8 mouse cellular contexts compared by ENCODE assay signal in genomic region chr3:97767771-97768762, GRCm38 (mm10).
DNase-seq lines count a peak whose midpoint lies in the region; ATAC-seq and TF ChIP-seq lines count a peak whose summit lies in the region.

No protein-coding gene starts in this region.

- intact Hi-C loops in heart, adult 2 months (cut with DNase I): loop anchor here (2.0 to 5.0 kb wide), 4 partner anchors 87 to 156 kb away; partner anchors contain the start of genes Chd1l and Prkab2

- H3K27ac ChIP-seq in embryonic facial prominence, embryonic 14.5 days (replicated peaks; ENCODE audit: low read depth, low read length): peak overlapping the region; percentile 89
- peak overlapping the region; percentile 89 for H3K27ac ChIP-seq in heart, adult 2 months
- peak overlapping the region; percentile 83 for H3K27ac ChIP-seq in limb, embryonic 13.5 days
- H3K27ac ChIP-seq in midbrain, embryonic 16.5 days (ENCODE audit: low read length): peak overlapping the region; percentile 97

- 4% methylated on average over 31 of the region's 47 CpGs for WGBS in embryonic facial prominence, embryonic 14.5 days
- 2% methylated on average over 47 of the region's 47 CpGs for WGBS in heart, adult 2 months
- 3% methylated on average over 47 of the region's 47 CpGs for WGBS in limb, embryonic 13.5 days
- 3% methylated on average over 46 of the region's 47 CpGs for WGBS in midbrain, embryonic 16.5 days

- peak; percentile 98 for ATAC-seq in embryonic facial prominence, embryonic 14.5 days (ENCODE audit: low read depth)
- peak; percentile 97 for ATAC-seq in limb, embryonic 13.5 days (ENCODE audit: low FRiP score, low read depth)
- peak; percentile 98 for ATAC-seq in midbrain, embryonic 16.5 days

- DNase-seq in 3134 (ENCODE audit: extremely low read depth, insufficient read length, low spot score): peak; percentile 95
- peak; percentile 95 to 96 for DNase-seq in adrenal gland, postnatal 36 days
- peak; percentile 99 for DNase-seq in embryonic facial prominence, embryonic 14.5 days (ENCODE audit: low spot score)
- peak; percentile 95 to 97 for DNase-seq in heart, adult 2 months
- DNase-seq in kidney, adult 8-10 months: peak; percentile 96 to 97
- peak; percentile 61 to 83 for DNase-seq in spleen, postnatal 10 days (ENCODE audit: low spot score in 2 of 2)

- no peaks in the 10 kb centered on the region for H3K36me3 ChIP-seq in embryonic facial prominence, embryonic 14.5 days (ENCODE audit: control insufficient read depth, insufficient read depth, low read length)
- H3K36me3 ChIP-seq in heart, adult 2 months (ENCODE audit: control insufficient read depth, insufficient read depth, low read length): peaks cover 37% of the 10 kb centered on the region
- no peaks in the 10 kb centered on the region for H3K36me3 ChIP-seq in limb, embryonic 13.5 days
- H3K36me3 ChIP-seq in midbrain, embryonic 16.5 days (ENCODE audit: control insufficient read depth, insufficient read depth, low read length): no peaks in the 10 kb centered on the region

- peak overlapping the region; percentile 73 for H3K4me3 ChIP-seq in embryonic facial prominence, embryonic 14.5 days (ENCODE audit: low read depth, low read length)
- peak overlapping the region; percentile 75 for H3K4me3 ChIP-seq in heart, adult 2 months
- H3K4me3 ChIP-seq in limb, embryonic 13.5 days: peak overlapping the region; percentile 69
- H3K4me3 ChIP-seq in midbrain, embryonic 16.5 days (ENCODE audit: low read depth, low read length): peak overlapping the region; percentile 67

- no peaks in the 10 kb centered on the region for H3K9me3 ChIP-seq in embryonic facial prominence, embryonic 14.5 days (ENCODE audit: control insufficient read depth, low read length)
- H3K9me3 ChIP-seq in limb, embryonic 13.5 days: no peaks in the 10 kb centered on the region
- H3K9me3 ChIP-seq in midbrain, embryonic 16.5 days (replicated peaks; ENCODE audit: control insufficient read depth, low read length, poor library complexity, severe bottlenecking): no peaks in the 10 kb centered on the region

- H3K9ac ChIP-seq in embryonic facial prominence, embryonic 14.5 days (ENCODE audit: low read depth, low read length): peak overlapping the region; percentile 78
- H3K9ac ChIP-seq in heart, adult 2 months (ENCODE audit: low read depth, low read length): peak overlapping the region; percentile 74
- peak overlapping the region; percentile 76 for H3K9ac ChIP-seq in limb, embryonic 13.5 days
- H3K9ac ChIP-seq in midbrain, embryonic 16.5 days (ENCODE audit: low read depth, low read length): peak overlapping the region; percentile 79

- peak; percentile 82 for TF ChIP-seq CTCF in heart, adult 2 months (IDR thresholded peaks at IDR 0.05)

- TF ChIP-seq EP300 in heart, adult 2 months (IDR thresholded peaks at IDR 0.05; ENCODE audit: insufficient read depth, low read depth, low read length): no peak; the same call in none of the 2 replicates

- peaks cover 22% of the 10 kb centered on the region for H3K4me1 ChIP-seq in embryonic facial prominence, embryonic 14.5 days (ENCODE audit: control insufficient read depth, insufficient read depth, low read length)
- H3K4me1 ChIP-seq in heart, adult 2 months (ENCODE audit: control insufficient read depth, insufficient read depth, low read length): no peaks in the 10 kb centered on the region; the same call in none of the 2 replicates
- peaks cover 39% of the 10 kb centered on the region for H3K4me1 ChIP-seq in limb, embryonic 13.5 days
- H3K4me1 ChIP-seq in midbrain, embryonic 16.5 days (ENCODE audit: control insufficient read depth, insufficient read depth, low read length): peaks cover 29% of the 10 kb centered on the region

- H3K79me2 ChIP-seq in heart, adult 2 months (replicated peaks; ENCODE audit: control insufficient read depth, insufficient read depth, low read length): peaks cover 2% of the 10 kb centered on the region; the same call in 1 of the 2 replicates

- no peaks in the 10 kb centered on the region for H3K27me3 ChIP-seq in embryonic facial prominence, embryonic 14.5 days (replicated peaks; ENCODE audit: control insufficient read depth, insufficient read depth, low read length)
- H3K27me3 ChIP-seq in heart, adult 2 months (ENCODE audit: control insufficient read depth, insufficient read depth, low read length): no peaks in the 10 kb centered on the region
- no peaks in the 10 kb centered on the region for H3K27me3 ChIP-seq in limb, embryonic 13.5 days
- no peaks in the 10 kb centered on the region for H3K27me3 ChIP-seq in midbrain, embryonic 16.5 days (ENCODE audit: control insufficient read depth, insufficient read depth, low read depth, low read length)

- peak overlapping the region; percentile 90 for H3K4me2 ChIP-seq in embryonic facial prominence, embryonic 14.5 days (ENCODE audit: low read depth, low read length)
- peak overlapping the region; percentile 92 for H3K4me2 ChIP-seq in limb, embryonic 13.5 days (replicated peaks)
- peak overlapping the region; percentile 91 for H3K4me2 ChIP-seq in midbrain, embryonic 16.5 days (ENCODE audit: low read length)

- TF ChIP-seq POLR2A in heart, adult 2 months (IDR thresholded peaks at IDR 0.05; ENCODE audit: insufficient read depth, low read depth, low read length): peak; percentile 87

Comparison
In these comparisons a context has a peak if more than half of its experiments do, and no peak if none do; other contexts are left out.
1. Peak in every context shown above with its lines: DNase-seq, ATAC-seq, H3K4me3 ChIP-seq and H3K27ac ChIP-seq.